Mouse (Mus musculus): ENCODE data around the gene Qtrt1.

Gene Qtrt1

GRCm38 (mm10) chr9:21411669-21412550, at the start of gene Qtrt1:
Gene Qtrt1 (plus strand): TSS chr9:21411837.
- DNase-seq, result peak; percentile 88 to 90

GRCm38 (mm10) chr9:21366541-21367220, 45.0 kb upstream of the Qtrt1 start:
- DNase-seq, result peak; percentile 73 to 85

GRCm38 (mm10) chr9:21367357-21368111, 44.1 kb upstream of the Qtrt1 start, which contains the start of gene Ilf3:
Gene Ilf3 (plus strand): TSS chr9:21367871.
- peak; percentile 100 for DNase-seq

GRCm38 (mm10) chr9:21368131-21368584, 43.5 kb upstream of the Qtrt1 start:
- peak; percentile 72 to 78 for DNase-seq

GRCm38 (mm10) chr9:21369080-21369479, 42.6 kb upstream of the Qtrt1 start:
- DNase-seq, result no peak

- no peak for DNase-seq
These were observed 40.8 kb upstream of the Qtrt1 start for GRCm38 (mm10) chr9:21370876-21371275.

GRCm38 (mm10) chr9:21372508-21372907, 39.1 kb upstream of the Qtrt1 start:
- DNase-seq, result no peak

- DNase-seq, result no peak
These were observed 32.4 kb upstream of the Qtrt1 start for GRCm38 (mm10) chr9:21379195-21379594.

- no peak for DNase-seq
These were observed 30.8 kb upstream of the Qtrt1 start for GRCm38 (mm10) chr9:21380868-21381267.

- no peak for DNase-seq
These were observed 27.7 kb upstream of the Qtrt1 start for GRCm38 (mm10) chr9:21383966-21384365.

GRCm38 (mm10) chr9:21392646-21393175, 18.9 kb upstream of the Qtrt1 start:
- no peak for DNase-seq

- no peak for DNase-seq
These were observed 15.9 kb upstream of the Qtrt1 start for GRCm38 (mm10) chr9:21395692-21396091.

GRCm38 (mm10) chr9:21397170-21397569, 14.5 kb upstream of the Qtrt1 start:
- no peak for DNase-seq

- no peak for DNase-seq
These were observed 10.6 kb upstream of the Qtrt1 start for GRCm38 (mm10) chr9:21401042-21401441.

GRCm38 (mm10) chr9:21402764-21403253, 8.8 kb upstream of the Qtrt1 start:
- DNase-seq, result no peak

GRCm38 (mm10) chr9:21403745-21404144, 7.9 kb upstream of the Qtrt1 start:
- no peak for DNase-seq

- no peak for DNase-seq
These were observed 6.1 kb upstream of the Qtrt1 start for GRCm38 (mm10) chr9:21405525-21405924.

GRCm38 (mm10) chr9:21407951-21408350, 3.7 kb upstream of the Qtrt1 start:
- DNase-seq, result peak in 1 of 2 experiments; percentile 45

- DNase-seq, result no peak
These were observed 3.0 kb upstream of the Qtrt1 start for GRCm38 (mm10) chr9:21408624-21409023.

GRCm38 (mm10) chr9:21409592-21410317, 1.9 kb upstream of the Qtrt1 start:
- peak; percentile 93 to 95 for DNase-seq

GRCm38 (mm10) chr9:21417866-21418265, 6.2 kb downstream of the Qtrt1 start:
- no peak for DNase-seq

GRCm38 (mm10) chr9:21419646-21420045, 8.0 kb downstream of the Qtrt1 start:
- DNase-seq, result no peak
